8 mouse cellular contexts compared by ENCODE assay signal in genomic region chr8:84775621-84776113, GRCm38 (mm10). TPM values are rescaled to one million over a fixed set of nuclear protein-coding genes. Genes with fewer than 3 reads are reported as not detected.
DNase-seq lines count a peak whose midpoint lies in the region; ATAC-seq and TF ChIP-seq lines count a peak whose summit lies in the region.

No protein-coding gene starts in this region.

- H3K4me3 ChIP-seq in kidney, embryonic 14.5 days (ENCODE audit: low read length) = peak overlapping the region; percentile 1; the same call in 1 of the 2 replicates
- H3K4me3 ChIP-seq in forebrain, postnatal 0 days (ENCODE audit: low read depth, low read length) = no peak overlapping the region
- H3K4me3 ChIP-seq in myocyte = peak overlapping the region; percentile 33

- TF ChIP-seq POLR2A in myocyte (IDR thresholded peaks at IDR 0.05; ENCODE audit: insufficient read length, low read depth) = peak; percentile 33

- no peak overlapping the region for H3K4me2 ChIP-seq in kidney, embryonic 14.5 days (replicated peaks; ENCODE audit: low read depth, low read length)
- H3K4me2 ChIP-seq in forebrain, postnatal 0 days (ENCODE audit: low read depth) = peak overlapping the region; percentile 71
- H3K4me2 ChIP-seq in myocyte (ENCODE audit: low read depth) = peak overlapping the region; percentile 81

- DNase-seq in kidney, postnatal 10 days = no peak
- no peak for DNase-seq in forebrain, postnatal 0 days
- DNase-seq in thymus, postnatal 4 days = no peak
- no peak for DNase-seq in kidney, adult 11 months
- no peak for DNase-seq in embryo, embryonic 10.5 days (ENCODE audit: low spot score)

- H3K4me1 ChIP-seq in kidney, embryonic 14.5 days (ENCODE audit: control insufficient read depth, insufficient read depth, low read length) = peaks cover 11% of the 10 kb centered on the region; the same call in 1 of the 2 replicates
- peaks cover 37% of the 10 kb centered on the region for H3K4me1 ChIP-seq in forebrain, postnatal 0 days (ENCODE audit: insufficient read depth)

- no peaks in the 10 kb centered on the region for H3K9me3 ChIP-seq in kidney, embryonic 14.5 days (ENCODE audit: control insufficient read depth, low read length)
- no peaks in the 10 kb centered on the region for H3K9me3 ChIP-seq in forebrain, postnatal 0 days (ENCODE audit: low read length)

- WGBS in kidney, embryonic 14.5 days = 13% methylated on average over 7 of the region's 7 CpGs
- WGBS in forebrain, postnatal 0 days = 14% methylated on average over 6 of the region's 7 CpGs

- H3ac ChIP-seq in myocyte (ENCODE audit: control insufficient read depth, insufficient read length) = peak overlapping the region; percentile 6

- H3K36me3 ChIP-seq in kidney, embryonic 14.5 days (ENCODE audit: control insufficient read depth, insufficient read depth, low read length) = no peaks in the 10 kb centered on the region
- no peaks in the 10 kb centered on the region for H3K36me3 ChIP-seq in forebrain, postnatal 0 days (ENCODE audit: insufficient read depth)
- no peaks in the 10 kb centered on the region for H3K36me3 ChIP-seq in myocyte (ENCODE audit: control insufficient read depth, insufficient read depth)

- peaks cover 94% of the 10 kb centered on the region for H3K27me3 ChIP-seq in kidney, embryonic 14.5 days (ENCODE audit: control insufficient read depth, insufficient read depth, low read length)
- no peaks in the 10 kb centered on the region; the same call in none of the 2 replicates for H3K27me3 ChIP-seq in forebrain, postnatal 0 days (ENCODE audit: insufficient read depth, low read length)
- no peaks in the 10 kb centered on the region for H3K27me3 ChIP-seq in myocyte (ENCODE audit: control insufficient read depth, insufficient read depth, insufficient read length)

- H3K27ac ChIP-seq in kidney, embryonic 14.5 days (ENCODE audit: low read depth, low read length) = no peak overlapping the region
- peak overlapping the region; percentile 95 for H3K27ac ChIP-seq in forebrain, postnatal 0 days (ENCODE audit: low read depth, low read length)

- ATAC-seq in kidney, embryonic 14.5 days (ENCODE audit: low FRiP score, low TSS enrichment) = no peak
- 0 out of 2 replicates have a peak, but pooled peaks have one; percentile 16 for ATAC-seq in common myeloid progenitor, adult 5-6 weeks (replicated peaks; ENCODE audit: low read depth, poor library complexity, severe bottlenecking)
- no peak for ATAC-seq in forebrain, postnatal 0 days

- H3K9ac ChIP-seq in kidney, embryonic 14.5 days (ENCODE audit: low read depth, low read length) = no peak overlapping the region
- peak overlapping the region; percentile 37 for H3K9ac ChIP-seq in forebrain, postnatal 0 days

- H3K79me2 ChIP-seq in myocyte (ENCODE audit: control insufficient read depth, insufficient read depth) = peaks cover 81% of the 10 kb centered on the region

- no peak for TF ChIP-seq CTCF in forebrain, postnatal 0 days (IDR thresholded peaks at IDR 0.05; ENCODE audit: low read depth)

TF ChIP-seq in myocyte, 11 proteins besides CTCF, POLR2A, EP300 and RAD21:
- TF ChIP-seq USF1 (IDR thresholded peaks at IDR 0.05; ENCODE audit: low read depth) (no peak), MYOG (IDR thresholded peaks at IDR 0.05; ENCODE audit: control insufficient read depth in 1 of 3, insufficient read depth in 1 of 3, insufficient read length in 2 of 3, low read depth in 2 of 3) (no peak), E2F4 (IDR thresholded peaks at IDR 0.05; ENCODE audit: insufficient read depth) (no peak), CEBPB (IDR thresholded peaks at IDR 0.05; ENCODE audit: insufficient read depth, poor library complexity, severe bottlenecking) (no peak), POLR2AphosphoS2 (IDR thresholded peaks at IDR 0.05; ENCODE audit: insufficient read length, low read depth) (no peak), TCF3 (IDR thresholded peaks at IDR 0.05; ENCODE audit: insufficient read length, low read depth) (no peak), MAX (IDR thresholded peaks at IDR 0.05; ENCODE audit: low read depth) (no peak), REST (IDR thresholded peaks at IDR 0.05; ENCODE audit: insufficient read depth, insufficient read length) (no peak), TCF12 (IDR thresholded peaks at IDR 0.05; ENCODE audit: insufficient read depth, poor library complexity, severe bottlenecking) (no peak), MYOD1 (IDR thresholded peaks at IDR 0.05; ENCODE audit: control insufficient read depth in 1 of 3, insufficient read length in 2 of 3, low read depth in 2 of 3) (no peak), SRF (IDR thresholded peaks at IDR 0.05; ENCODE audit: control insufficient read depth, insufficient read length, low read depth) (no peak)

RNA-seq across cellular contexts. Expression of gene Nfix, which starts 24.5 kb away (rescaled TPM):
- polyA plus RNA-seq in kidney, embryonic 14.5 days (2014; fragmentation: Nextera tagmentation; extraction: Ambion mirVana) = 9.4 and 10.9 TPM in 2 replicates
- 11.6 and 15.5 TPM in 2 replicates for total RNA-seq in common myeloid progenitor, adult 5-6 weeks (2017)
- total RNA-seq in forebrain, postnatal 0 days (2014; rRNA removed) = 111 and 116 TPM in 2 replicates
- 347 and 376 TPM in 2 replicates for polyA plus RNA-seq in forebrain, postnatal 0 days (2015; fragmentation: Nextera tagmentation; extraction: Ambion mirVana)
- 65.7 TPM for polyA plus RNA-seq in myocyte (2012; fragmentation: generic; extraction: Trizol)

RNA-seq across cellular contexts. Expression of gene Dand5, which starts 47.0 kb away (rescaled TPM):
- 5.9 and 6.0 TPM in 2 replicates for polyA plus RNA-seq in kidney, embryonic 14.5 days (2014; fragmentation: Nextera tagmentation; extraction: Ambion mirVana)
- 2.8 and 4.1 TPM in 2 replicates for total RNA-seq in common myeloid progenitor, adult 5-6 weeks (2017)
- 4.7 and 6.9 TPM in 2 replicates for total RNA-seq in forebrain, postnatal 0 days (2014; rRNA removed)
- polyA plus RNA-seq in forebrain, postnatal 0 days (2015; fragmentation: Nextera tagmentation; extraction: Ambion mirVana) = 8.2 and 10.0 TPM in 2 replicates
- polyA plus RNA-seq in myocyte (2012; fragmentation: generic; extraction: Trizol) = 6.7 TPM

RNA-seq across cellular contexts. Expression of gene G430095P16Rik, which starts 52.9 kb away (rescaled TPM):
- 1.7 and 2.8 TPM in 2 replicates for polyA plus RNA-seq in kidney, embryonic 14.5 days (2014; fragmentation: Nextera tagmentation; extraction: Ambion mirVana)
- total RNA-seq in common myeloid progenitor, adult 5-6 weeks (2017) = 13.2 and 22.4 TPM in 2 replicates
- total RNA-seq in forebrain, postnatal 0 days (2014; rRNA removed) = not detected in 2 replicates
- 0.56 and 1.0 TPM in 2 replicates for polyA plus RNA-seq in forebrain, postnatal 0 days (2015; fragmentation: Nextera tagmentation; extraction: Ambion mirVana)
- 9.4 TPM for polyA plus RNA-seq in myocyte (2012; fragmentation: generic; extraction: Trizol)

RNA-seq across cellular contexts. Expression of gene Gadd45gip1, which starts 55.7 kb away (rescaled TPM):
- polyA plus RNA-seq in kidney, embryonic 14.5 days (2014; fragmentation: Nextera tagmentation; extraction: Ambion mirVana) = 49.2 and 54.2 TPM in 2 replicates
- total RNA-seq in common myeloid progenitor, adult 5-6 weeks (2017) = 56.5 and 63.7 TPM in 2 replicates
- 24.7 and 28.7 TPM in 2 replicates for total RNA-seq in forebrain, postnatal 0 days (2014; rRNA removed)
- 36.7 and 40.8 TPM in 2 replicates for polyA plus RNA-seq in forebrain, postnatal 0 days (2015; fragmentation: Nextera tagmentation; extraction: Ambion mirVana)
- polyA plus RNA-seq in myocyte (2012; fragmentation: generic; extraction: Trizol) = 21.8 TPM
